Mouse (Mus musculus) hindlimb bud, embryonic 11.5 days (tissue): Measurements from ENCODE around the gene Ttll8.

Experiments used
- DNase-seq: peaks from one replicate; pipeline ENCODE4 v3.0.0-alpha.2; 2012; ENCODE audit warnings: low read depth, low spot score; ENCODE audit errors: extremely low spot score

Ttll8 gene

GRCm38 (mm10) chr15:88862881-88863694 lies 91.1 kb downstream of the Ttll8 start:
- no peak for DNase-seq

- DNase-seq, result peak; percentile 81
Measured at GRCm38 (mm10) chr15:88861772-88862622, 92.2 kb downstream of the Ttll8 start, which contains the start of gene Pim3. Pim3 (plus strand) TSS chr15:88862186.

DNA sequence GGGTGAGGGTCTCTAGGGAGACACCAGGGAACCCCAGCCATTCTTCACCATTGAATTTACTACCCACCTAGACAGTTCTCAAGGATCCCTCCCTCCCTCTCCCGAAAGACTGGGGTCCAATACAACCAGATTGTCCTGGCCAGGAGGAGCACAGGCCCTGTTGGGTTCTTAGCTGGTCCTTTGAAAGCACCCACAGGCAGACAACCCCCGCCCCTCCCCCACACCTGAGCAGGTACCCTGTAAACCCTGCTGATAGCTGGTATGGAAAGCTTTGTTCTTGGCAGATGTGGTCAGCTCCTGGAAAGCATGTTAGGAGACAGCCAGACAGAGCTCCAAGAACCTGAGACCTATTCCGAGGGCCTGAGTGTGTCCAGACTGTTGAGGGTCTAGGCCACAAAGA lies 93.4 kb downstream of the Ttll8 start:
- no peak for DNase-seq

DNA sequence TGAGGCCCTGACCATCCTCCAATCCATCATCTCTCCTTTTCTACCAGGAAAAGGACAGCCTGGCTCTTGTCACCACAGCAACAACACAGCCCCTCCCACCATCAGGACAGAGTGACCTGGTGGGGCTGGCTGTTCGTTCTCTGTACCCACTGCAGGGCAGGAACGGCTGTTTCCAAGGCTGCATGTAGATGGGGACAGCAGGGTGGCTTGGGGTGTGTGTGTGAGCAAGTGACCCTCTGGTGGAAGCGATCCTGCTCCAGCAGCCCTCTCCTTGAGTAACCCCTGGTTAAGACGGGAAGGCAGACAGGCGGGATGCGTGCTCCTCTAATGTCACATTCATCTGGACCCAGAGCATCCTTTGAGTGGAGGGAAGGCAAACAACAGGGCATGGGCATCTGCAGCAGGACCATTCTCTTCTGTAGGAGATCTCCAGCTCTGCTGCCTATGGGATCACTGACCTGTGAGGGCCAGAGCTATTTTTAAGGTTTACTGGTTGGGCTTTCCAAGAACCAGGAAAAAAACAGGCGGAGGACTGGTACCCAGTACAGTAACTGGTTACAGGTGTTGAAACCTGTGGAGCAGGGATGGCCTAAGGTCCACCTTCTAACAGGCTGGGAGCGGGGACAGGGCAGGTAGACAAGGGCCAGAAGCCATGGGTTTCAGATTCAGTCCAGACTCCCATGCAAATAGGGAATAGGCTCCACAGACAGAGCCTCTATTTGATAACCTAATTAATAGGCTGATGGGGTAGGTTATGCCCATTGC lies 94.8 kb downstream of the Ttll8 start:
- DNase-seq, result no peak

- no peak for DNase-seq
Measured at GRCm38 (mm10) chr15:88858707-88859106, 95.5 kb downstream of the Ttll8 start.

DNA sequence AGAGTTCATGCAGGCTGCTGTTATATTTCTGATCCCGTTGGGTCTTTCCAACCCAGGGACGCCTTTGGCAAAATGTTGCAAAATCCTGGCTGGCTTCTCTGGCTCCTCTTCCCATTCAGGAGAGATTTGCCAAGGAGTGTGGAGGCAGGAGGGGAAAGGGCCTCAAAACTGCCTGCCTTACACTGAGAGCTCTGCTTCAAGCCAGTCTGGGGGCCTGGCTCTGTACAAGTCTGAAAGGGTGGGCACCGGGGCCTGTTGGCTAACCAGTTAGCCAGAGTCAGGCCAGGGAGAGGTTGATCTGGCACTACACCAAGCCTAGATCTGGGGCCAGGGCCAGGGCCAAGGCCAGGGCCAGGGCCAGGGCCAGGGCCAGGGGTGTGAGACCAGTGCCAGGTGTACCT lies 96.1 kb downstream of the Ttll8 start:
- DNase-seq, result no peak

DNA sequence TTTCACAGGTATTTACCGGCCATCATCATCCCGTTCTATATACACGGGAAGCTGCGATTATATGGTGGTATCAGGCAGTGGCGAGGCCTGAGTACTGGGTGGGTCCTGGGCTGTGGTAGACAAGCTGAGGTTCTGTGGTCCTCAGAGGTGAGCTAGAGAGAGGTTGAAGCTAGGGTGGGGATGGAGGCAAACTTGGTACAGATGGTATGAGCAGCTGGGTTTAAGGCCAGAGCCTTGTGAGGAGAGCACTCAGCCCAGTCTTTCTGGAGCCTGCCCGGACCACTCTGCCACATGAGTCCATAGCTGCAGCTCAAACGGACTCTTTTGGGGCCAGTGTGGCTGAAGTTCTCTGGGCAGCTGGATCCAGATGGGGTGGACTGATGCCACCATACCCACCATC lies 96.9 kb downstream of the Ttll8 start:
- no peak for DNase-seq

- no peak for DNase-seq
Measured at GRCm38 (mm10) chr15:88856613-88857012, 97.6 kb downstream of the Ttll8 start.

DNA sequence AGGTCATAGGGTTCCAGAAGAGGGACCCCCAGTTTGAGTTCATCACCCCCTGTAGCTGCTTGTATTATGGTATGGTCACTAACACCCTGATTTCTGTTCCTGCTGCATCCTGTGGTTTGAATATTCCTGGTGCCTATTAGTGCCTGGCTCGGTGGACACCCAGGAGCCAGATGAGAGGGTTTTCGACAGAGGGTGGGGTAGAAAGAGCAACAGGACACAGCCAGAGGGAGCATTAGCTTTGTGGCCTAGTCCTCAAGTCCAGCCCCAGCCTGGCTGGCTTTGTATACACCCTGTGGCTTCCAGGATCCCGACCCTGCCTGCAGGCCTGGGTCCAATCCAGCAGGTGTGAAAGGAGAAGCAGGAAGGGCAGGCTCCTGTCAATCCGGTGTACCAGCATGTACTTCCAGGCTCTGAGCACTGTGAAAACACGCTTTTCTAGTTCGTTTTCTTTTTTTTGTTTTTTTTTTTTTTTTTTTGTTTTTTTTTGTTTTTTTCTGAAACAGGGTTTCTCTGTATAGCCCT lies 98.3 kb downstream of the Ttll8 start:
- no peak for DNase-seq

DNA sequence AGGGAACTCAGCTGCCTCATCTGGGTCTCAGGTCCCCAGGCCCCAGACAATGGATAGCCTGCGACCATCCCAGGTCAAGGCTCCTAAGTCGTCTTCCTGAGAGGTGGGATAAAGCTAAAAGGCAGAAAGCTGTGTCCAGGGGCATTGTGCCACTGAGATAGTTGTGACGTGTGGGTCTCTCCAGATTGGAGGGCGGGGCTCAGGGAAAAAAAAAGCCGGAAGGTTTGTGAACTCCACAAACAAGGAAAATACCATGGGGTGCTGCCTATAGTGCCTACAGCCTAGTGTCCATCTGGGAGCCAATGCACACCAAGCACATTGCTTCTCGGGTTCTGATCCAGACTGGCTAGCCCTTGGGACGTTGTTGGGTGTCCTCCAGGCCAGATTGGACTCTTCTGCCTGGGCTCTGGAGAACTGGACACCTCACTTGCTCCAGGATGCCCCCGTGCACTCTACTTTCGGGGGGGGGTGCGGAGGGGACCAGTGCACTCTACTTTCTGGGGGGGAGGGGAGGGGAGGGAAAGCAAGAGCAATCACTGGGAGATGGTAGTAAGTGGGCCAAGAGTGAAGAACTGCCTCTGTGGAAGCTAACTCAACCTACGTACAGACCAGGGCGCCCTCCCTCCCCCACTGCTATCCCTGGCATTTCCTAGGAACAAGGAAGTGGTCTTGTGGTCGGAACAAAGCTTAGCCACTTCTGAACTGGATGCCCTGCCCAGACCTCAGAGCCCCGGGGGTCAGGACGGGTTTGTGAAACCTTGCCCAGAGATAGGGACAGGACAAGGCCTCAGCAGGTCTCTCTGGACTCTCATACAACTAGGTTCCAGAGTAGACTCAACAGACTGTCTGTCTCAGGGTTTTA lies 99.0 kb downstream of the Ttll8 start:
- DNase-seq, result no peak

DNA sequence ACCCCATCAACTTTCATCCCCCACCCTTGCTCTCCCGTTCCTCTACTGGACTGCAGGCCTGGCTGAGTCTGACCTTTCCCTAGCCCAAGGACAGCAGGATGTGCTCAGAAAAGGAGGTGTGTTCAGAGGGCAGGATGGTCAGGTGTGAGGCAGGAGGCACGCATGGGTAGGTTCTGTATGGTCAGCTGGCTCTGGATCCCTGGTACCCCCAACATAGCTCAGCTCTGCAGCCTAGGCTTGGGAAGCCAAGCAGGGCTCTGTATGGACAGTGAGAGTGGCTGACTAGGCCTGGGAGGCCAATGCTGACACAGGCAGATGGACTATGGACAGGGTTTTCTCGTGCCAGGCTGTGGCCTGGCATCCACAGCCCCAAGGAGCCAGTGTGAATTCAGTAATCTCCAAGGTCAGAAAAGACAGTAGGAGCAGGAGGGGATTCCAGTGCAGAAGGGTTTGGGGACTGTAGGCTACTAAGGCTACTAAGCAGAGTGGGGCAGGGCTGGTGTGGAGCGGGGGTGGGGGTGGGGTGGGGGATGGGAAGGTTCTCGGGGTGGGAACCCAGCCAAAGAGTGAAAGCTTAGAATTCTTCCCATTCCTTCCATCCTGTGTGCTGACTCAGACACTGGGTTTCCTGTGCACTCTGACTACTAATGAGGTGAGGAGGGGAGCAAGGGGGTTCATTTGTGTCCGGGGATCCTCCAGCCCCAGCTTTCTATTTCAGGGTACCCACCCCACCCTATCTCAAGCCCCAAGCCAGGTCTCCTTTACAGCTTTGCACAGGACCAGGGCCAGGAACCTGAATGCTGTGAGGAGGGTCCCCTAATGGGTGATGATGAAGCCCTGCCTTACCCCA lies 99.9 kb downstream of the Ttll8 start:
- DNase-seq, result no peak

GRCm38 (mm10) chr15:88853106-88853505 lies 101.1 kb downstream of the Ttll8 start:
- DNase-seq, result no peak

DNA sequence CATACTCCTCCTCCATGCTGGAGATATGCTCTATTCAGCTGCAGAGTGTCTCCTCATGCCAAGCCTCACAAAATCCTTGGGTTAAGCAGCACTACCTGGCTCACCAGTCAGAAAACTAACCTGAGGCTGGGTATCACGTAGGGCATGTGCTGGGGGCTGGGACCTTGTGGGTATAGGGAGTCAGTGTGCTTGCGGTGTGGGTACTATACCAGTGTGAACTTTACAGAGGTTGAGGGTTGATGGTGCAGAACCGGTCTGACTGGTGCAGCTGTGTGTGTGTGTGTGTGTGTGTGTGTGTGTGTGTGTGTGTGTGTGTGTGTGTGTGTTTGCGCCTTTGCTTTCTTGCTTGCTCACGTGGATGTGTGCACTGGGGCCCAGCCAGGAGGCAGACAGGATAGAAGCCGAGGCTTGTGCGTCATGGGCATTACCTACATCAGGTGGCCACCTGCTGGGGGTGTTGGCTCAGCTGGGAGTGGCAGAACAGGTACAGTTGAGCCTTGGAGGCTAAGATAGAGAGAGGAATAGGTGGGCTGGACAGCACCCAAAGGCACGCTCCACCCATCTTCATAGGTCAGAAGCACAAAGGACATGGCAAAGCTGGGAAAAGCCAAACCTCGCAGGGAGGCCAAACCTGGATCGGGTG lies 102.6 kb downstream of the Ttll8 start:
- DNase-seq, result no peak

DNA sequence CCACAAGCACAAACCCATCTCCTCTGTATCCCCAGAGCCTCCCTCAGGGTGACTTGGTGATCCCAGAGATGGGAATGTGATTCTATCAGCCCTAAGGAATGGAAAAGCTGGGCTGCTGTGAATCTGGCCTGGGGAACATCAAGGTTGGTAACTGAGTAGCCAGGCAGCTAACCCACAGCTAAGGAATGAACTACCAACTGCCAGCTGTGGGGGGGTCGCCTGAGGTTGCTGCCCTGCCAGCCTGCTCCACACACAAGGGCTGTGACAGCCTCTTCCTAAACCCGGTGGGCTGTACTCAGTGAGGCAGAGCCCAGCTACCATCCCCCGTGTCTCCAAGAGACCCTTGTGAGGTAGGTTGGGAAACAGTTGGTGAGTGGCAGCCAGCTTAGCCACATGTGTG lies 103.1 kb downstream of the Ttll8 start:
- no peak for DNase-seq

DNA sequence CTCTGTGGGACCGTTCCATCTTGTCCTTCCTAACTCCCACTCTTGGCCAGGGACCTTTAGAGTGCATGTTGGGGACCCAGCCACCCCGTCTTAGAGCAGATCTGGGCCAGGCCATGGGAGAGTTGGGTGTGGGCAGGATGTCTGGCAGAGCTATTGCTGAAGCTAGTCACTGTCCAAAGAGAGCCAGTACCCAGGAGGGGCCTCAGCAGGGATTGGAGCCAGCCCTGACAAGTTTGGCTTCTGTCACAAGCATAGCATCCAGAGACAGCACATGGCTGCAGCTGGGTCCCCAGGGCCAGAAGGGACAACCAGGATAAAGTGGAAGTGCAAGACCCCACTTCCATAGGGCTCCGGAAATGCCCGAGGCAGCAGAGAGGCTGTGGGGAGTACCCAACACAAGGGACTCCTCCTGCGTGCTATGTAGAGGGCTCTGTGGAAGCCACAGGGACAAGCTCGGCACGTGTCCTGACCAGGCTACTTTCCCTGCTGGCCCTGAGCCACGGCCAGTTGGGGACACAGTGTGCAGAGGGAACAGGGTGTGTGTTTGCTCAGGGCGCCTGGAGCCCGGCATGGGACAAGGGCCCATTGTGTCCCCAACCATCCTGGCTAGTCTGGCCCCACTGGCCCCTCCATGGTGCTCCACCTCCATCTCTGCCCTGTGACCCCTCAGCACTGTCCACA lies 103.9 kb downstream of the Ttll8 start:
- DNase-seq, result no peak

DNA sequence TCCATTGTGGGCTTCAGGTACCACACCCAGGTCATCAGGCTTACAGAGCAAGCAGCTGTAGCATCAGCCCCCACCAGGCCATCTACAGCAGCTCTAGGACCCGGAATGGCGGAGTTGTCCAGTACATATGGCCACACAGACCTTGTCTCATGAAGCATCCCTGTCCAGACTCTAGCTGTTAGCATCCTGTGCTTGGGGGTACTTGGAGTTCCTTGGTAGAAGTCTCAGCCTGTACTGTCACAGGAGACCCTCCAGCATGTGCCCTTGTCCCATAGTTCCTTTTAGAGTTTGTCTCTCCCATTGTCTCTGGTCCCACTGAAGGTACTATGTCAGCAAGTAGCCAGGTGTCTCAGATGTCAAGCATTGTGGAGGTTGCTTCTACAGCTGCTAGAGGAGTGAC lies 104.6 kb downstream of the Ttll8 start:
- no peak for DNase-seq

GRCm38 (mm10) chr15:88848661-88849060 lies 105.6 kb downstream of the Ttll8 start:
- no peak for DNase-seq

- no peak for DNase-seq
Measured at GRCm38 (mm10) chr15:88844966-88845365, 109.3 kb downstream of the Ttll8 start.
